Mouse (Mus musculus) lung, adult 2 months (tissue): Measurements from ENCODE around the gene Rps17. TPM values are rescaled to one million over a fixed set of nuclear protein-coding genes. Genes with fewer than 3 reads are reported as not detected.
A peak's percentile ranks its signal among the peaks of the same experiment; 100 is the strongest.

Source experiments
- DNase-seq: peaks from one replicate; pipeline ENCODE4 v3.0.0; 2022
- H3K4me1 ChIP-seq: fragments of 200-500 bp; 2 replicates; pipeline ENCODE4 v1.6.1; 2011; ENCODE audit warnings: low read length; ENCODE audit not compliant: control insufficient read depth, insufficient read depth
- H3K4me3 ChIP-seq: fragments of 200-500 bp; replicated peaks from 2 replicates; pipeline ENCODE3; 2011; ENCODE audit warnings: low read depth, mild to moderate bottlenecking, control low read depth, low read length; ENCODE audit errors: extremely low read depth
- CTCF ChIP-seq: fragments of 200-500 bp; IDR thresholded peaks from 2 replicates; pipeline ENCODE4 v1.5.1; 2011; ENCODE audit warnings: mild to moderate bottlenecking, low read length, control low read depth; ENCODE audit not compliant: insufficient read depth
- POLR2A ChIP-seq: fragments of 200-500 bp; IDR thresholded peaks from 2 replicates; pipeline ENCODE4 v1.6.1; 2011; ENCODE audit warnings: low read depth, mild to moderate bottlenecking, control low read depth, low read length, borderline replicate concordance; ENCODE audit errors: extremely low read depth
- WGBS: fragments of 180-500 bp; shearing (Covaris S2); methylation state at CpG from one replicate; pipeline ENCODE4 v1.1.7; 2018; 5-methylcytosine and 5-hydroxymethylcytosine counted together
- polyA plus RNA-seq: library from polyadenylated mRNA; depleted of rRNA; stranded (reverse); fragments of >200 nt; gene quantifications from 2 replicates; pipeline ENCODE4 v1.2.3, GENCODE M21; 2012

Rps17 gene
- polyA plus RNA-seq, 1 experiment = 673 TPM

DNA sequence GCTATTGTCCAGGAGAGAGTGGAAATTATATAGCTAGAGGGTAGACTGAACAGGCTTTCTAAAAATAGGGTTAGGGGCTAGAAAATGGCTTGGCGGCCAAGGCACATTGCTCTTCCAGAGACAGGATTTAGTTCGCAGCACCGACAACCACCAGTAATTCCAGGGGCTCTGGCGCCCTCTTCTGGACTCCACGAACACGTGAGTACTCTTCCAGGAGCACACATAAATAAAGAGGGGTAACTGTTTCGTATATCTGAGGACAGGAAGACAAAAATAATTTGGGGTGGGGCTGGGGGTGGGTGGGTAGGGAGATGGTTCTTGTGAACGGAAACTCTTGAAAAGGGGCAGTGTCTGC is 8.6 kb downstream of the Rps17 start:
- peak; percentile 46 for DNase-seq
- H3K4me3 ChIP-seq = no peak overlapping the region
- TF ChIP-seq POLR2A (no peak), CTCF (peak; percentile 76)
- H3K4me1 ChIP-seq = no peaks in the 10 kb centered on the region
- WGBS = 33% methylated on average over 8 of the region's 8 CpGs

- WGBS = 48% methylated on average over 18 of the region's 18 CpGs
These were observed 9.2 kb downstream of the Rps17 start for GRCm38 (mm10) chr7:81335705-81336431.

DNA sequence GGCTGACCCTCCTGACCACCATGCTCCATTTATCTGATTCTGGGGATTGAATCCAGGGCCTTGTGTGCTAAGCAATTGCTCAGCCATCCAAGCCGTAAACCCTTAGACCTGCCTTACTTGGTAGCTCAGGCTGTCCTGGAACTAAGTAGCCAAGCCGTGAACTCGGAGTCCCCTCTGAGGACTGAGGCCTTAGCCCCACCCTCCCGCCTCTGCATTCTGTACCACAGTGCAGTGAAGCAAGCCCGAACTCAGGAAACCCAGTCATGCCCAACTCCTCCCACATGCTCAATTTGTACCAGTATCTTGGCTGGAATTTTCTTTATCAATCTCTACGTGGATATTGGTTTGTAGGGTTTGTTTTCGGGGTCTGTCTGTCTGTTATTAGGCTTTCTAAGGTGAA is 13.2 kb downstream of the Rps17 start:
- WGBS = 82% methylated on average over 7 of the region's 7 CpGs
- no peak for DNase-seq
- no peak for TF ChIP-seq POLR2A
- TF ChIP-seq CTCF = no peak

More at GRCm38 (mm10) chr7:81335705-81336431, 9.2 kb downstream of the Rps17 start:
- DNase-seq = no peak
- H3K4me3 ChIP-seq = no peak overlapping the region
- TF ChIP-seq CTCF (no peak), POLR2A (no peak)
- no peaks in the 10 kb centered on the region for H3K4me1 ChIP-seq

GRCm38 (mm10) chr7:81330767-81331166 is 14.3 kb downstream of the Rps17 start:
- TF ChIP-seq CTCF = no peak
- no peak for TF ChIP-seq POLR2A
- no peak overlapping the region for H3K4me3 ChIP-seq
- 36% methylated on average over 3 of the region's 3 CpGs for WGBS
- no peaks in the 10 kb centered on the region for H3K4me1 ChIP-seq
- no peak for DNase-seq

More for the DNA sequence above, 13.2 kb downstream of the Rps17 start:
- Histone ChIP-seq H3K4me3 (no peak overlapping the region), H3K4me1 (no peaks in the 10 kb centered on the region)

GRCm38 (mm10) chr7:81327661-81328060 is 17.4 kb downstream of the Rps17 start:
- DNase-seq = no peak
- Histone ChIP-seq H3K4me1 (no peaks in the 10 kb centered on the region), H3K4me3 (no peak overlapping the region)
- 65% methylated on average over 10 of the region's 10 CpGs for WGBS
- TF ChIP-seq POLR2A = no peak
- TF ChIP-seq CTCF = no peak

GRCm38 (mm10) chr7:81326859-81327258 is 18.2 kb downstream of the Rps17 start:
- Histone ChIP-seq H3K4me3 (no peak overlapping the region), H3K4me1 (no peaks in the 10 kb centered on the region)
- 84% methylated on average over 6 of the region's 6 CpGs for WGBS
- no peak for DNase-seq
- TF ChIP-seq CTCF = no peak

DNA sequence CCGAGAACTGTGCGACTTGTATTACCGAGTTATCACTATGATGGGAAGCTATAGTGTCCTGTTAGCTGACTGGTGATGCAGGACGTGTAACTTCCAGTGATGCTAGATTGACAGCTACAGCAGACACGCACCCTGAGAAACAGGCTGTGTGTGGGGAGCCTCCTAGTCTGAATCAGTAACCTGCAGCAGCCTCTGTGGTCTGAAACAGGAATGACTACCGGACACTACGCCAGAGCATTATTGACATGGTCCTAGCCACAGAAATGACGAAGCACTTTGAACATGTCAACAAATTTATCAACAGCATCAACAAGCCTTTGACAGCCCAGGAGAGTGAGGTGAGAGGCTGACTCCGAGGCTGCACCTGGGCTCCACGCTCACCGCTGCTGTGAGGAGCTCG is 19.0 kb downstream of the Rps17 start:
- no peaks in the 10 kb centered on the region for H3K4me1 ChIP-seq
- H3K4me3 ChIP-seq = no peak overlapping the region
- no peak for TF ChIP-seq CTCF
- TF ChIP-seq POLR2A = no peak
- no peak for DNase-seq
- WGBS = 81% methylated on average over 12 of the region's 12 CpGs

DNA sequence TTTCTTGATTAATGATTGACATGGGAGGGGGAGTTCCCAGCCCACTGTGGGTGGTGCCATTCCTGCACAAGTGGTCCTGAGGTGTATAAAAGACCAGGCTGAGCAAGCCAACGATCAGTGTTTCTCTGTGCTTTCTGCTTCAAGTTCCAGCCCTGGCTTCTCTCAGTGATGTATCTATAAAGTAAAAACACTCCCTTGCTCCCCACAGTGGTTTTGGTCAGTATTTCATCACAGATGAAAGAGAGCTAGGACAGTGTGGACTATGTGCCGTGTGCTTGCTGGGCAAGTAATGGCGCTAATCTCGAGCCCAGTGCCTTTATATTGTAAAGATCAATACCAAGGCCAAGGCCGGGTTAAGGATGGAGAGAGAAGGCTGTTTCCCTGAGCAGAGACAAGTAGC is 23.3 kb downstream of the Rps17 start:
- 80% methylated on average over 5 of the region's 5 CpGs for WGBS
- DNase-seq = no peak
- Histone ChIP-seq H3K4me3 (no peak overlapping the region), H3K4me1 (no peaks in the 10 kb centered on the region)
- no peak for TF ChIP-seq POLR2A
- no peak for TF ChIP-seq CTCF

DNA sequence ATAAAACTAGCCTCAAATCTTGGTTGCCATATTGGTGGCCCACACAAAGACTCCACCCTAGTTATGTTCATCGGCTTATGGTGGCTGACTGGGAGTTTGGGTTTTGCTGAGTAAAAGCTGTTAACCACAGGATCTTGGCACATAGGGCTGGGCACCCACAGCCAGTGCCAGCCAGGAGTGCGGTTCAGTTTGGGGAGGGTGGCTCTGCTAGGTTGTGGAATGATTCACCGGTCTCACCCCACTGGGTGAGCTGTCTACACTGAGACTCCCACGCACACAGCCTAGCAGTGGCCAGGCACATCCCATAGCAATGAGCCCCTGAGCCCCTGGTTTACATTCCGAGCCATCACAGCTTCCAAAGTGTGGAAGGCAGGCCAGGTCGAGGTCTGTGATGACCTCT is 25.3 kb downstream of the Rps17 start:
- no peak overlapping the region for H3K4me3 ChIP-seq
- no peaks in the 10 kb centered on the region for H3K4me1 ChIP-seq
- no peak for DNase-seq
- TF ChIP-seq POLR2A = no peak
- no peak for TF ChIP-seq CTCF
- 83% methylated on average over 6 of the region's 6 CpGs for WGBS

DNA sequence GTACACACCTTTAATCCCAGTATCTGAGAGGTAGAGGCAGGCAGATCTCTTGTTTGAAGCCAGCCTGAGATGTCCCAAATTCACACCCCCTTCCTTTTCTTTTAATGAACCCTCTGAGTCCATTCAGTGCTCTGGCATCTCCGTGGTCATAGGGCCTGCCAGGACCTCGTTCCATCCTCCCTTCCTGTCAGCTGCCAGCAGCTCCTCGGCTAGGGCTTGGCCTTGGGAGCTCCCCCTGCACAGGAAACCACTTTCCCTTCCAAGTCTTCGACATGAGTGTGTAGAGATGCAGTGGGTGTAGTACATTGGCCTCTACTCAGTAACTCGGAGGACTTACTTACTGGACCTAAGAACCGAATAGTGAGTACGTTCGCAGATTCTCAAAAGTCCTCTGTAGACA is 29.5 kb downstream of the Rps17 start:
- H3K4me3 ChIP-seq = no peak overlapping the region
- no peak for DNase-seq
- H3K4me1 ChIP-seq = no peaks in the 10 kb centered on the region
- 43% methylated on average over 8 of the region's 8 CpGs for WGBS
- TF ChIP-seq CTCF (no peak), POLR2A (no peak)

DNA sequence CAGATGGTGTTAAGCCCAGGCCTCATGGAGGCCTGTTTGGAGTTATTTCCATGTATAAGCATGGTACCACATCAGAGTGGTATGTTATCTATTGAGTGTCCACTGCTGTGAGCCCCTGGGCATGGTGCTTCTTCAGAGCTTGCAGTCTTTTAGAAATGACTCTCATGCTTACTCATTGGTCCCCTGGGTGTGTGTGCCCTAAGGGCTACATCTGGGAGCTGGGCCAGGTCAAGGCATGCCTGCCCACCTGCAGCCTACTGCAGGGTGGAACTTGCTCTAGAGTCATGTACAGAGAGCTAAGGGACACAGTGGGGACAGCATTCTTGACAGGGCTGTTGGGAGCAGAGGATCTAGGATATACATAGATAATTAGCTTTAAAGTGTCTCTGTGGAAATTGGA is 33.5 kb downstream of the Rps17 start:
- Histone ChIP-seq H3K4me1 (no peaks in the 10 kb centered on the region), H3K4me3 (no peak overlapping the region)
- TF ChIP-seq CTCF (no peak), POLR2A (no peak)
- no peak for DNase-seq
